Mouse (Mus musculus) ES-Bruce4 (cell line): ENCODE results near the gene Tns2.

Experiments
- CTCF ChIP-seq: IDR thresholded peaks from one replicate; pipeline ENCODE4 v1.8.1; 2011; ENCODE audit warnings: low read depth, low read length
- EP300 ChIP-seq: IDR thresholded peaks from 2 replicates; pipeline ENCODE4 v1.6.1; 2011; ENCODE audit warnings: low read depth, low read length; ENCODE audit not compliant: insufficient read depth
- POLR2A ChIP-seq: IDR thresholded peaks from one replicate; pipeline ENCODE4 v1.8.1; 2011; ENCODE audit warnings: low read length; ENCODE audit not compliant: insufficient read depth

GRCm38 (mm10) chr15:102110271-102110670 is 10.1 kb downstream of the Tns2 start:
- no peak for TF ChIP-seq EP300
- TF ChIP-seq CTCF, result no peak
- TF ChIP-seq POLR2A, result no peak
